Mouse (Mus musculus) neural tube, embryonic 12.5 days (tissue): Measurements from ENCODE around the gene Abcg5. TPM values are rescaled to one million over a fixed set of nuclear protein-coding genes. Genes with fewer than 3 reads are reported as not detected.

ENCODE experiments used
- ATAC-seq: fragments of 200-750 bp; cut with Nextera tagmentation; 2 replicates; pipeline ENCODE4 v1.8.0; 2017; ENCODE audit warnings: low read depth, mild to moderate bottlenecking, moderate TSS enrichment, moderate library complexity; ENCODE audit not compliant: low FRiP score
- H3K27ac ChIP-seq: fragments of 300-500 bp; sonication (generic); 2 replicates; pipeline ENCODE4 v1.5.1; 2016
- H3K27me3 ChIP-seq: fragments of 300-500 bp; sonication (generic); replicated peaks from 2 replicates; pipeline ENCODE4 v1.6.1; 2016; ENCODE audit warnings: mild to moderate bottlenecking
- H3K36me3 ChIP-seq: fragments of 300-500 bp; sonication (generic); 2 replicates; pipeline ENCODE4 v1.6.1; 2016; ENCODE audit warnings: mild to moderate bottlenecking
- H3K4me1 ChIP-seq: fragments of 300-500 bp; sonication (generic); 2 replicates; pipeline ENCODE4 v1.6.1; 2016
- H3K4me2 ChIP-seq: fragments of 300-500 bp; sonication (generic); replicated peaks from 2 replicates; pipeline ENCODE4 v1.6.1; 2016; ENCODE audit warnings: mild to moderate bottlenecking
- H3K4me3 ChIP-seq: fragments of 300-500 bp; sonication (generic); 2 replicates; pipeline ENCODE4 v1.5.1; 2016
- H3K9ac ChIP-seq: fragments of 300-500 bp; sonication (generic); 2 replicates; pipeline ENCODE4 v1.6.1; 2016; ENCODE audit warnings: mild to moderate bottlenecking
- H3K9me3 ChIP-seq: fragments of 300-500 bp; sonication (generic); 2 replicates; pipeline ENCODE4 v1.6.1; 2016; ENCODE audit warnings: mild to moderate bottlenecking
- WGBS: fragments of 180-500 bp; shearing (Covaris S2); methylation state at CpG from one replicate; pipeline ENCODE4 v1.1.7; 2016; 5-methylcytosine and 5-hydroxymethylcytosine counted together
- polyA plus RNA-seq: library from polyadenylated mRNA; unstranded; fragments of >200 nt; fragmentation: Nextera tagmentation; extraction: Ambion mirVana; gene quantifications from 2 replicates; pipeline ENCODE4 v1.2.1, GENCODE M21; 2016

Gene Abcg5
- polyA plus RNA-seq, 1 experiment from 2014 or later, result 0.42 TPM

DNA sequence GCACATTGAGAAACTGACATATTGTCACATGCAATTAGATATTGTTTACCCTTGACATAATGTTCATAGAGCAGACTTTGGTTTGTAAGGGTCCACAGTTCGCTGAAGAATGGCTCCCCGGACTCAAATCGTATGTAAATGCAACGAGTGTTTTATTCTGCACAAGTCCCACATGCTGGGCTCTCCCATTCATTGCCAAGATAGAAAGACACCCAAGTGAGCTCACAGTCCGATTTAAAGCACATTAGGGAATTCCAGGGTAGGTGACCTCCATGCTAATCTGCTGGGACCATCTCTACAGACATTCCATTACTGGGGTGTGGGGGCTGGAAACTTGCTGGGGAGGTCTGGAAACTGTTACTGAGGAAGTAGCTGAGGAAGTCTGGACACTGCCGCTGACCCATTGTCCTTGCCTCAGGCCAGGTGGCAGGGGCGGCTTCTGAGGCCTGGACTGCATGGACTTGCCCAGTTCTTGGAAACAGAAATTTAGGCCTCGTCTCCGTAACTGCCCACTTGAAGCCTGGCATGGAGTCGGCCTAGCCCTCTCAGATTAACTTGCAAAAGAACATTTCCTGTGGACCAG, 42.9 kb downstream of the Abcg5 start:
- Histone ChIP-seq H3K9me3 (no peaks in the 10 kb centered on the region), H3K27me3 (no peaks in the 10 kb centered on the region), H3K9ac (no peak overlapping the region), H3K27ac (no peak overlapping the region), H3K36me3 (no peaks in the 10 kb centered on the region), H3K4me2 (no peak overlapping the region), H3K4me1 (0 out of 2 replicates have a peak, but pooled peaks cover 3% of the 10 kb centered on the region), H3K4me3 (no peak overlapping the region)
- ATAC-seq, result no peak
- 60% methylated on average over 10 of the region's 10 CpGs for WGBS

DNA sequence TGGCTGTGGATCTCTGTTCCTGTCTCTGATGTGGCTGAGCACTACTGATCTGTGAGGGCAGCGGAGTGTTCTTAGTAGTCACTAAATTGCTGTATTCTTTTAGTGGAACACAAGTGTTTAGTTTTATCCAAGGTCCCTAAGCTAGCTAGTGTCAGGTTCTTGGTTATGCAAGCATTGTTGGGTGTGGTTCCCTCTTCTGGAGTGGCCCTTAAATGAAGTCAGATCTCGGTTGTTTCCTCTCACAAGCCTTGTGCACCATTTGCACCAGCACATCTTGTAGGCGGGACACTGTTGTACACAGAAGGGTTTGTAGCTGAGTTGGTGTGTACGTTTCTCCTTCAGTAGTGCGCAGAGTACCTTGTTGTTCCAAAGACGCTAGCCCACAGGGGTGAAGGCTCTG, 44.8 kb downstream of the Abcg5 start:
- Histone ChIP-seq H3K4me3 (no peak overlapping the region), H3K9me3 (no peaks in the 10 kb centered on the region), H3K9ac (no peak overlapping the region), H3K4me1 (no peaks in the 10 kb centered on the region), H3K27me3 (no peaks in the 10 kb centered on the region), H3K4me2 (no peak overlapping the region), H3K36me3 (no peaks in the 10 kb centered on the region), H3K27ac (no peak overlapping the region)
- no peak for ATAC-seq
- WGBS, result 94% methylated on average over 6 of the region's 6 CpGs

DNA sequence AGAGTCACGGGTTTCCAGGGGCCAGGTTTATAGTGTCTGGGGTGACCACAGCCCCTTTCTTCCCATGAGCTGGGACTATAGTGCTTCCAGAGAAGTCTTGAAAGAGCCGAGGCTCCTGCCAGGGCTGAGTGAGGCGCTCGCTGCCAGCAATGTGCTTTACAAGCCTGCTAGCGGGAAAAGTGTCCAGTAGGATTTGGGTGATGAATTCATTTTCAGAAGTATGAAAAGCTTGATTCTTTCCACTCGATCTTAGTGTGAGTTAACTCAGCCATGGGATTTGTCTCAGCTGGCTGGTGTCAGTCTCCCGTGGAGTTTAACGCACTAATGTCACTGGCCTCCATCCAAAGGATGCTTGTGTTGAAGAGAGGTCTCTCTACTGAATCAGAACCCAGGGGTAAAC, 46.5 kb downstream of the Abcg5 start:
- 75% methylated on average over 8 of the region's 8 CpGs for WGBS
- Histone ChIP-seq H3K27ac (no peak overlapping the region), H3K4me1 (no peaks in the 10 kb centered on the region), H3K27me3 (no peaks in the 10 kb centered on the region), H3K9ac (no peak overlapping the region), H3K4me2 (no peak overlapping the region), H3K36me3 (0 out of 2 replicates have a peak, but pooled peaks cover 3% of the 10 kb centered on the region), H3K9me3 (no peaks in the 10 kb centered on the region), H3K4me3 (no peak overlapping the region)
- ATAC-seq, result no peak

DNA sequence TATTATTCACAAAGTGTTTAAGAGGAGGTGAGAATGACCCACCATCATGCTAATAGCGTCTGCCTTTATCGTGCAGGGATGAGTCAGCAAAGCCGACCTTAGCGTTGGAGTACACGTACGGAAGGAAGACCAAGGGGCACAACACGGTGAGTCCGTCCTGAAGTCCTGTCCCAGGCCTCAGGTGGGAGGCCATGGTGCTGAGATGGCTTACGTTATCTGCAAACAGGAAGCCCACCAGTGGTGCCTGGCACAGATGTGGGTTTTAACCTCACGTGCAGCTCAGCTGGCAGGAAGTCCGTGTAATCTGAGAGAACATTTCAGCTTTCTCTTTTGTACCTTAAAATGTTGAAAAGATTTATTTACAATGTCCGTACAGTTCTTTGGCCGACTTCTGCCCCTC, 49.4 kb downstream of the Abcg5 start:
- ATAC-seq, result no peak
- no peaks in the 10 kb centered on the region for H3K27me3 ChIP-seq
- no peak overlapping the region for H3K9ac ChIP-seq
- H3K4me2 ChIP-seq, result no peak overlapping the region
- WGBS, result 86% methylated on average over 13 of the region's 13 CpGs
- H3K36me3 ChIP-seq, result 0 out of 2 replicates have a peak, but pooled peaks cover 3% of the 10 kb centered on the region
- H3K4me1 ChIP-seq, result no peaks in the 10 kb centered on the region
- H3K9me3 ChIP-seq, result no peaks in the 10 kb centered on the region
- H3K4me3 ChIP-seq, result no peak overlapping the region
- H3K27ac ChIP-seq, result no peak overlapping the region

DNA sequence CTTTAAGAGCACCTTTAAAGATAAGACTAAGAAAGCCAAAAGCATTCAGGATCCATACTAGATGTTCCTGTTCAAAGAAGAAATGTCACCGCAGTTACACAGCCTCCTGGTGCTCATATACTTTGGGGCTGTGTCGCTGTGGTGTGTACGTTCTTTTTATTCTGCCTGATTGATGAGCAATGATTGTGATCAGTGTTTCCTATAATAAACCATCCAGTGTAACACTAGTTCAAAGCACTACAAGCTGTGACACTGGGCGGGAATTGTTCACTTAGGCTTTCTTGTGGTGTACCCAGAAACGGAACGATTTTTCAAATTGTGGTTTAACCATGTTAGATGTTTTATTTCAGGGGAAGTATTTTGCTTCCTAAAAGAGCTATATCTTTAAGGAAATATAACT, 51.0 kb downstream of the Abcg5 start:
- no peak overlapping the region for H3K27ac ChIP-seq
- ATAC-seq, result no peak
- peaks cover 3% of the 10 kb centered on the region; the same call in 1 of the 2 replicates for H3K4me1 ChIP-seq
- 87% methylated on average over 6 of the region's 6 CpGs for WGBS
- no peak overlapping the region for H3K9ac ChIP-seq
- no peak overlapping the region for H3K4me2 ChIP-seq
- no peak overlapping the region for H3K4me3 ChIP-seq
- H3K36me3 ChIP-seq, result 0 out of 2 replicates have a peak, but pooled peaks cover 3% of the 10 kb centered on the region
- no peaks in the 10 kb centered on the region for H3K27me3 ChIP-seq
- H3K9me3 ChIP-seq, result no peaks in the 10 kb centered on the region

DNA sequence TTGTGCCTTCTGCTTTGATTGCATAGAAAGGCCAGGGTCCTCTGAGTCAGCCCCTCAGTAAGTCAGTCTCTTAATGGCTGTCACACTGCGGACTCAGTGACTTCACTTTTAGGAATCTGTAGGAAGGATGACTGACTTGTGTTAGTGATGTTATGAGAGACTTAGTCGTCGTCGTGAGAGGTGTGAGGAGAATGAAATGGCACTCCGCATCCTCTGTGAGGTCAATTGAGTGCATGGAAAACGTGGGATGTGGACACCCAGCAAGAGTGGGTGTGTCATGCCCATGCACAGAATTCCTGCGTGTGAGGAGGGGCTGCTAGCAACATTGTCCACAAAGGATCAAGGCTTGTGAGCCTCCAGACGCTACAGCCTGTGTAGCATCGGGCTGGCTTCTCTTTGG, 54.2 kb downstream of the Abcg5 start:
- Histone ChIP-seq H3K4me3 (no peak overlapping the region), H3K27ac (no peak overlapping the region), H3K9ac (no peak overlapping the region), H3K4me1 (peaks cover 6% of the 10 kb centered on the region), H3K36me3 (0 out of 2 replicates have a peak, but pooled peaks cover 3% of the 10 kb centered on the region), H3K4me2 (no peak overlapping the region), H3K9me3 (no peaks in the 10 kb centered on the region), H3K27me3 (no peaks in the 10 kb centered on the region)
- no peak for ATAC-seq
- 87% methylated on average over 9 of the region's 9 CpGs for WGBS

DNA sequence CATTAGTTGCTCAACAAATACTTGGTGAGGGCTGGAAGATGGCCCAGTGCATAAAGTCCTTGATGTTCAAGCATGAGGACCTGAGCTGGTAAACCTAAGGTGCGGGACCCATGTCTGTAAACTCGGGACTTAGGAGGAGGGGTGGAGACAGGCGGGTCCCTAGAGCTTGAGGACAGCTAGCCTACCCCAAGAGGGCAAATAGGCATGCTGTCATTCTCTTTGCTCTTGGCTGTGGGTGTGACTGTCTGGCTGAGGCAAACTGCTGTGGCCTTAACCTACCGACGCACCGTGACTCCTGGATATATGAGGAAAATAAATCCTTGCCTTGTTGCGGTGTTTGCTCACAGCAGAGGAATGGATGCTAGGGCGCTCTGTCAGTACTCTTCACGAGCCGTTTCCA, 55.1 kb downstream of the Abcg5 start:
- no peaks in the 10 kb centered on the region for H3K9me3 ChIP-seq
- no peak for ATAC-seq
- no peak overlapping the region for H3K27ac ChIP-seq
- no peak overlapping the region for H3K4me2 ChIP-seq
- no peaks in the 10 kb centered on the region for H3K27me3 ChIP-seq
- H3K4me3 ChIP-seq, result no peak overlapping the region
- 0 out of 2 replicates have a peak, but pooled peaks cover 3% of the 10 kb centered on the region for H3K36me3 ChIP-seq
- WGBS, result 84% methylated on average over 10 of the region's 10 CpGs
- H3K9ac ChIP-seq, result no peak overlapping the region
- H3K4me1 ChIP-seq, result peaks cover 6% of the 10 kb centered on the region

DNA sequence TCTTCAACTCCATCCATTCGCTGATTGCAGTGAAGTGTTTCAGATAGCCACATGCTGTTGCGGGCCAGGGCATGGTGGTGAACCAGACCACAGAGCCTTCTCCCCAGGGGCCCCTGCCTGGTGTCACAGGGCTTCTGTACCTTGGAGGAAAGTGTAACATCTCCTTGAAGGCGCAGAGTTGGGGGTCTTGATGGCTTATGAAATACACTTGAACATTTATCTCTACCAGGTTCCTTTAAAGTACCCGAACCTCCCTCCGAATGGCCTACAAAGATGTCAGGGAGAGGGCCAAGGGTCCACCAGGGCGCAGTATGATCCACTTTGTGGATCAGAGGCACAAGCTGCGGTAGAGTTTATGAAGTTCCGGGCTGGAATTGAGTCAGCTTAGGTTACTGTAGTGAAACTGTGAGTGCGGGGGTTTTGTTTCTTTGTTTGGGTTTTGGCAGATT, 55.9 kb downstream of the Abcg5 start:
- Histone ChIP-seq H3K9ac (peak overlapping the region; percentile 55), H3K36me3 (no peaks in the 10 kb centered on the region), H3K4me2 (peak overlapping the region; percentile 73), H3K9me3 (no peaks in the 10 kb centered on the region), H3K4me1 (peaks cover 6% of the 10 kb centered on the region), H3K4me3 (peak overlapping the region; percentile 60), H3K27me3 (no peaks in the 10 kb centered on the region), H3K27ac (no peak overlapping the region)
- peak; percentile 55; the same call in 1 of the 2 replicates for ATAC-seq
- WGBS, result 44% methylated on average over 9 of the region's 9 CpGs

DNA sequence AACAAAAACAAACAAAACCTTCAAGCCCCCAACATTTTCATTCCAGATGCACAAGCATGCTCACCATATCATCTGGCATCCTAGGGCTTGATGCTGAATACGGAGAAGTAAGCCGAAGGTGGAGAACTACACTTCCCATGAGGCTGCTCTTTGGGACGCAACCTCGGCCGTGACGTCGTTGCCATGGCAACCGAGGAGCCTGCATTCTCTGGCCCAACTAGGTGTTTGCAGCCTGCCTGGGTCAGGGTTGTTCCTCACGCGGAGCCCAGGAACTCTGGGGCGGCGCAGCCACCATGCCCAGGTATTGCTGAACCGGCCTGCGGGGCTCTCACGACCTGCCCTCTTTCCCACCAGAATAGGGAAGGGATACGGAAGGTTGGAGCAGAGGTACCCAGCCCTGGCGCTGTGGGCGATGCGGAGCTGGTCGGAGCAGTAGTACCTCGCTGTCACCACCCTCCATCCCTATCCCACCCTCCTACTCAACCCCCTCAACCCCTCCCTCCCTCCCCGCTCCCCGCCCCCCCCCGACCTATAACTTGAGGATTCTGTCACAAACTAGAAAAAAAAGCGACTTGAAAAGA, 56.4 kb downstream of the Abcg5 start, which contains the start of gene Dync2li1:
Dync2li1 (plus strand) TSS at position 221 of the 581 bp plus-strand sequence.
- ATAC-seq, result peak; percentile 98
- under 1% methylated on average over 25 of the region's 25 CpGs for WGBS
- H3K27me3 ChIP-seq, result no peaks in the 10 kb centered on the region
- no peaks in the 10 kb centered on the region for H3K36me3 ChIP-seq
- H3K4me2 ChIP-seq, result peak within 1 kb of the TSS; percentile 73
- H3K4me1 ChIP-seq, result peaks cover 6% of the 10 kb centered on the region
- peak within 1 kb of the TSS; percentile 60 for H3K4me3 ChIP-seq
- peak within 1 kb of the TSS; percentile 55 for H3K9ac ChIP-seq
- H3K27ac ChIP-seq, result no peak within 1 kb of the TSS
- no peaks in the 10 kb centered on the region for H3K9me3 ChIP-seq

DNA sequence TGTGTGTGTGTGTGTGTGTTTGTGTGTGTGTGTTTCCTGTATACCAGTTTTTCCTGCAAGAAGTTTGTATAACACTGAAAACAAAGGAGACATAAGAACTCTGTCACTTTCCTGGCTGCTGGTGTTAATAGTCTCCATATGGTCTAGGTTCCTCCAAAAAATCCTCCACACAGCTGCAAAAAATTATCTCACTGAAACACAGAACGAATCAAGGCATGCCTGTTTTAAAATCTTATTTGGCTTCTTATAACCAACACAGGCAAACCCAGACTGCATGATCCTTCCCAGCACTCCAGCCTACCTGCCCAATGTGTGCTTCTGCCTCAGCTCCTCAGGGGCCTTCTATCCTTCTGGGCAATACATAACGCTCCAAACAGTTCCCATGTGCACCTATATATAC, 59.9 kb downstream of the Abcg5 start:
- WGBS, result 70% methylated on average over 2 of the region's 2 CpGs
- Histone ChIP-seq H3K4me2 (no peak overlapping the region), H3K9ac (no peak overlapping the region), H3K4me3 (no peak overlapping the region), H3K4me1 (peaks cover 6% of the 10 kb centered on the region), H3K27ac (no peak overlapping the region), H3K9me3 (no peaks in the 10 kb centered on the region), H3K27me3 (no peaks in the 10 kb centered on the region), H3K36me3 (no peaks in the 10 kb centered on the region)
- no peak for ATAC-seq

DNA sequence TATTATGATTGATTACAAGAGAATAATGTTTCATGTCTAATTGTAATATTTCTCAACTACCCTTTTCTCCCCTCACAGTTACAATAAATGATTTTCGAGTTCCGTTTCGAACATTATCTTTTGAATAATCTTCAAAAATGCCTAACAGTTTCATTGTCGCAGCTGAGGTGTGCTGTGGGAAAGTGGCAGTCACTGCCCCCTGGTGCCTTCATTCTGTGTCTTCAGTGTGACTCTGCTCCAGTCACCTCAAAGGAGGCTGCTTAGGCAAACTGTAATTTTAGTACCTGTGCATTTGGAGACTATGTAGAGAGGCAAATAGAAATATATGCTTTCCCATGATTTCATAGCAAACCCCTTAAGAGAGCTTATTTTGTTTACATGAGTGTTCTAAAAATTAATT, 60.8 kb downstream of the Abcg5 start:
- no peak overlapping the region for H3K4me3 ChIP-seq
- 93% methylated on average over 4 of the region's 4 CpGs for WGBS

DNA sequence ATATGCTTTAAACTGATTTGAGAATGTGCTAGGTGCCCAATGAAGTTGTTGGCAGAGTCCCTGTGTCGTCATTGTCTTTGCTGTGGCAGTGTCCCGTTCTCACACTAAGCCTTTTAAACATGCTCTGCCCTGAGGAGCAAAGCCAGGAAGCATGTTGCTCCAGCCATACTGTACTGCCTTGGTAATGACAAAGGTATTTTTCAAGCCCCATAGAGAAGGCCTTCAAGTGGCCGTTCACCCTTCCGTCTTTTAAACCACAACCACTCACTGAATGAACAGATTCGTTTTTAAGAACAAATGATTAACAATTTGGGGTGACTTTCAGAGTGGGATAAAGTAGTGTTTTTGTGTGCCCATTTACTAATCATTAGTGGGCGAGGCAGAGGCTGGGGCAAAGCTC, 61.6 kb downstream of the Abcg5 start:
- no peak overlapping the region for H3K27ac ChIP-seq
- no peaks in the 10 kb centered on the region for H3K36me3 ChIP-seq
- H3K4me1 ChIP-seq, result no peaks in the 10 kb centered on the region
- H3K4me3 ChIP-seq, result no peak overlapping the region
- H3K27me3 ChIP-seq, result no peaks in the 10 kb centered on the region
- 85% methylated on average over 6 of the region's 6 CpGs for WGBS
- H3K9me3 ChIP-seq, result no peaks in the 10 kb centered on the region
- H3K9ac ChIP-seq, result no peak overlapping the region
- ATAC-seq, result no peak
- no peak overlapping the region for H3K4me2 ChIP-seq

More for the DNA sequence above, 60.8 kb downstream of the Abcg5 start:
- no peak for ATAC-seq
- no peaks in the 10 kb centered on the region for H3K27me3 ChIP-seq
- no peak overlapping the region for H3K4me2 ChIP-seq
- no peaks in the 10 kb centered on the region for H3K9me3 ChIP-seq
- H3K36me3 ChIP-seq, result no peaks in the 10 kb centered on the region
- peaks cover 5% of the 10 kb centered on the region for H3K4me1 ChIP-seq
- no peak overlapping the region for H3K27ac ChIP-seq
- H3K9ac ChIP-seq, result no peak overlapping the region

DNA sequence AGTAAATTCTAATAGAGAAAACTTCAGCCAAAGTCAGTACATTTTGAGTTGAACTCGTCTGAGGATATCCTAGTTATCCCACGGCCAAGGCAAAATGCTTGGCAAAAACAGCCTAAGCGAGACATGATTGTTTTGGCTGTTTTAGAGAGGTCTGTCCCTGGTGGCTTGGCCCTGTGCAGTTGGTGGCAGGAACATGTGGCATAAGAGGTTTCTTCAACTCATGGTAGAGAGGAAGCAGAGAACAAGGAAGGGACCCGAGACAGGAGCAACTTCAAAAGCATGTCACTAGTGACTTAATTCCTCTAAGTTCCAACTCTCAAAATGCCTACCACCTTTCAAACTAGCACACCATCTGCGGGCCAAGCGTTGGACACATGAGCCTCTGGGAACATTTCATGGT, 62.2 kb downstream of the Abcg5 start:
- Histone ChIP-seq H3K4me2 (no peak overlapping the region), H3K4me1 (no peaks in the 10 kb centered on the region), H3K4me3 (no peak overlapping the region), H3K9me3 (no peaks in the 10 kb centered on the region), H3K27me3 (no peaks in the 10 kb centered on the region), H3K36me3 (no peaks in the 10 kb centered on the region), H3K27ac (no peak overlapping the region), H3K9ac (no peak overlapping the region)
- ATAC-seq, result no peak
- 92% methylated on average over 6 of the region's 6 CpGs for WGBS
